ENCODE assay signal across 16 mouse cellular contexts in genomic region chr5:129580046-129580445, GRCm38 (mm10). TPM values are rescaled to one million over a fixed set of nuclear protein-coding genes. Genes with fewer than 3 reads are reported as not detected.
DNase-seq lines count a peak whose midpoint lies in the region; ATAC-seq and TF ChIP-seq lines count a peak whose summit lies in the region.
"Had no signal": no experiment of that assay in that cellular context is flagged by ENCODE, and none has a peak within 500 bp of the region (broad histone marks: within the 10 kb centered on the region; RNA-seq: fewer than 3 reads in every experiment).

No protein-coding gene starts in this region.

- no peak for ATAC-seq in kidney, postnatal 0 days (replicated peaks; ENCODE audit: low FRiP score, low read depth)
- no peak for ATAC-seq in kidney, embryonic 14.5 days (ENCODE audit: low FRiP score, low TSS enrichment)
- no peak for ATAC-seq in lung, postnatal 0 days
- ATAC-seq: intestine, postnatal 0 days had no signal

- no peaks in the 10 kb centered on the region for H3K9me3 ChIP-seq in kidney, postnatal 0 days (replicated peaks; ENCODE audit: low read length)
- H3K9me3 ChIP-seq in kidney, embryonic 14.5 days (ENCODE audit: control insufficient read depth, low read length) = no peaks in the 10 kb centered on the region
- H3K9me3 ChIP-seq in lung, postnatal 0 days (ENCODE audit: low read length) = no peaks in the 10 kb centered on the region
- H3K9me3 ChIP-seq: heart, embryonic 12.5 days; hindbrain, embryonic 13.5 days had no signal

- TF ChIP-seq EP300 in lung, postnatal 0 days (IDR thresholded peaks at IDR 0.05) = no peak

- WGBS in kidney, postnatal 0 days = 10% methylated on average over 6 of the region's 6 CpGs
- WGBS in kidney, embryonic 14.5 days = 13% methylated on average over 6 of the region's 6 CpGs
- 6% methylated on average over 6 of the region's 6 CpGs for WGBS in lung, postnatal 0 days

- TF ChIP-seq CTCF in kidney, postnatal 0 days (IDR thresholded peaks at IDR 0.05; ENCODE audit: low read depth) = no peak
- TF ChIP-seq CTCF in lung, postnatal 0 days (IDR thresholded peaks at IDR 0.05) = no peak

- DNase-seq in kidney, postnatal 0 days (ENCODE audit: low spot score) = peak; percentile 57
- DNase-seq in lung, postnatal 0 days (ENCODE audit: low spot score) = peak; percentile 26
- no peak for DNase-seq in lung, postnatal 4 days
- DNase-seq in embryo, embryonic 11 days = peak; percentile 23
- peak; percentile 51 to 71 for DNase-seq in right cerebral cortex, postnatal 10 days (ENCODE audit: low spot score in 2 of 2)
- no peak for DNase-seq in cerebellum, postnatal 4 days (ENCODE audit: low spot score in 2 of 2)
- DNase-seq in retina, postnatal 1 day = no peak
- DNase-seq: cerebellum, adult 11-12 months; gastrocnemius, postnatal 36 days; liver; thymus, postnatal 25 days had no signal

- H3K4me3 ChIP-seq in kidney, postnatal 0 days (replicated peaks; ENCODE audit: low read depth, low read length) = no peak overlapping the region
- no peak overlapping the region for H3K4me3 ChIP-seq in kidney, embryonic 14.5 days (ENCODE audit: low read length)
- H3K4me3 ChIP-seq in lung, postnatal 0 days (ENCODE audit: low read depth, low read length) = no peak overlapping the region
- H3K4me3 ChIP-seq: heart, embryonic 12.5 days; hindbrain, embryonic 13.5 days had no signal

- no peak overlapping the region for H3K4me2 ChIP-seq in kidney, postnatal 0 days (ENCODE audit: low read length)
- no peak overlapping the region for H3K4me2 ChIP-seq in kidney, embryonic 14.5 days (replicated peaks; ENCODE audit: low read depth, low read length)
- H3K4me2 ChIP-seq in lung, postnatal 0 days (replicated peaks; ENCODE audit: low read depth, low read length) = no peak overlapping the region
- H3K4me2 ChIP-seq: heart, embryonic 12.5 days; hindbrain, embryonic 13.5 days; midbrain, embryonic 11.5 days had no signal

- peaks cover 5% of the 10 kb centered on the region; the same call in 1 of the 2 replicates for H3K4me1 ChIP-seq in kidney, postnatal 0 days (replicated peaks; ENCODE audit: insufficient read depth, low read length)
- peaks cover 4% of the 10 kb centered on the region; the same call in 1 of the 2 replicates for H3K4me1 ChIP-seq in kidney, embryonic 14.5 days (ENCODE audit: control insufficient read depth, insufficient read depth, low read length)
- H3K4me1 ChIP-seq in lung, postnatal 0 days (ENCODE audit: insufficient read depth, low read depth, low read length) = peaks cover 1% of the 10 kb centered on the region; the same call in 1 of the 2 replicates

- no peaks in the 10 kb centered on the region for H3K36me3 ChIP-seq in kidney, postnatal 0 days (ENCODE audit: insufficient read depth, low read length)
- H3K36me3 ChIP-seq in kidney, embryonic 14.5 days (ENCODE audit: control insufficient read depth, insufficient read depth, low read length) = no peaks in the 10 kb centered on the region
- no peaks in the 10 kb centered on the region for H3K36me3 ChIP-seq in lung, postnatal 0 days (ENCODE audit: insufficient read depth, low read length)
- H3K36me3 ChIP-seq: heart, embryonic 12.5 days; hindbrain, embryonic 13.5 days had no signal

- H3K9ac ChIP-seq in kidney, postnatal 0 days (ENCODE audit: low read depth, low read length) = no peak overlapping the region
- no peak overlapping the region for H3K9ac ChIP-seq in kidney, embryonic 14.5 days (ENCODE audit: low read depth, low read length)
- no peak overlapping the region for H3K9ac ChIP-seq in lung, postnatal 0 days (replicated peaks; ENCODE audit: low read depth)
- H3K9ac ChIP-seq: heart, embryonic 12.5 days; hindbrain, embryonic 13.5 days had no signal

- no peaks in the 10 kb centered on the region for H3K27me3 ChIP-seq in kidney, postnatal 0 days (ENCODE audit: insufficient read depth, low read length)
- H3K27me3 ChIP-seq in kidney, embryonic 14.5 days (ENCODE audit: control insufficient read depth, insufficient read depth, low read length) = peaks cover 24% of the 10 kb centered on the region
- H3K27me3 ChIP-seq in lung, postnatal 0 days (replicated peaks; ENCODE audit: insufficient read depth, low read length) = peaks cover 9% of the 10 kb centered on the region

- H3K27ac ChIP-seq in kidney, postnatal 0 days = no peak overlapping the region
- no peak overlapping the region for H3K27ac ChIP-seq in kidney, embryonic 14.5 days (ENCODE audit: low read depth, low read length)
- H3K27ac ChIP-seq in lung, postnatal 0 days (ENCODE audit: low read length) = no peak overlapping the region
- H3K27ac ChIP-seq: hindbrain, embryonic 13.5 days had no signal

RNA-seq across cellular contexts. Expression of gene Mmp17, which starts 3.9 kb away (rescaled TPM):
- polyA plus RNA-seq in kidney, postnatal 0 days (2015; fragmentation: Nextera tagmentation; extraction: Ambion mirVana) = 1.5 and 2.0 TPM in 2 replicates
- polyA plus RNA-seq in kidney, embryonic 14.5 days (2014; fragmentation: Nextera tagmentation; extraction: Ambion mirVana) = 2.0 TPM in 2 replicates
- 0.31 and 0.33 TPM in 2 replicates for polyA plus RNA-seq in lung, postnatal 0 days (2015; fragmentation: Nextera tagmentation; extraction: Ambion mirVana)

Comparison
In these comparisons a context has a peak if more than half of its experiments do, and no peak if none do; other contexts are left out.
1. DNase-seq: peak in kidney, postnatal 0 days (single experiment), lung, postnatal 0 days (single experiment), embryo, embryonic 11 days (single experiment) and right cerebral cortex, postnatal 10 days (2 of 2); none in lung, postnatal 4 days (0 of 2), cerebellum, postnatal 4 days (0 of 2) and retina, postnatal 1 day (single experiment).